Mouse (Mus musculus): Measurements from ENCODE around the gene Sall4. TPM values are rescaled to one million over a fixed set of nuclear protein-coding genes. Genes with fewer than 3 reads are reported as not detected.

Gene Sall4
- polyA plus RNA-seq, 1 experiment from 2014 or later, result 12.5 TPM

DNA sequence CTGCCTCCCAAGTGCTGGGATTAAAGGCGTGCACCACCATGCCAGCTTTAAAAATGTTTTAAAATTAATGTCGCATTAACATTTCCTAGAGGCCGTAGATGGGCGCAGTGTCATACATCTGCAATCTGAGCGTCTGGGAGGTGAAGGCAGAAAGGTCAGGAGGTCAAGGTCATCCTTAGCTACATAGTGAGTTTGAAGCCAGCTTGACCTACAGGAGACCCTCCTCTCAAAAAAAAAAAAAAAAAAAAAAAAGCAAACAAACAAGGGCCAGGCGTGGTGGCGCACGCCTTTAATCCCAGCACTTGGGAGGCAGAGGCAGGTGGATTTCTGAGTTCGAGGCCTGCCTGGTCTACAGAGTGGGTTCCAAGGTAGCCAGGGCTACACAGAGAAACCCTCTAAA, 18.4 kb upstream of the Sall4 start:
- no peak for ATAC-seq (ENCODE audit: insufficient number of reproducible peaks, low FRiP score, low TSS enrichment, low read depth)
- Histone ChIP-seq H3K36me3 (ENCODE audit: control insufficient read depth, insufficient read depth, low read length) (no peaks in the 10 kb centered on the region), H3K27me3 (ENCODE audit: control insufficient read depth, insufficient read depth, low read length) (no peaks in the 10 kb centered on the region), H3K9me3 (ENCODE audit: control insufficient read depth, low read length) (no peaks in the 10 kb centered on the region), H3K9ac (ENCODE audit: low read length) (no peak overlapping the region), H3K27ac (replicated peaks; ENCODE audit: low read depth, low read length) (no peak overlapping the region), H3K4me3 (ENCODE audit: low read depth, low read length) (no peak overlapping the region), H3K4me2 (ENCODE audit: low read depth, severe bottlenecking) (no peak overlapping the region), H3K4me1 (ENCODE audit: control insufficient read depth, insufficient read depth, low read length) (no peaks in the 10 kb centered on the region)
- 86% methylated on average over 9 of the region's 9 CpGs for WGBS
- DNase-seq (ENCODE audit: low spot score), result no peak

DNA sequence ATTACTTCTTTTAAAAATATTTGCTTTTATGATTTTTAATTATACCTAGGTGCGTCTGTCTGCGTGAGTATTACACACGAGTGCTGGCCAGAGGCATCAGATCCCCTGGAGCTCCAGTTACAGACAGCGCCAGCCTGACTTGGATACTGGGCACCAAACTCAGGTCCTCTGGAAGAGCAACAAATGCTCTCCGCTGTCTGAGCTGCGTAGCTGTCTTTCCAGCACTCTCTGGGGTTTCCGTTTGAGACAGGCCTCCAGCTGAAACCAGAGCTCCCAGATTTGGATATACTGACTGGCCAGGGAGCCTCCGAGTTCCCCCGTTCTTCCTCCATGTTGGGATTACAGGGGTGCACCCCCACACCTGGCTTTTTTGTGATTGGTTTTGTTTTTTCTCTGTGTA, 12.9 kb upstream of the Sall4 start:
- ATAC-seq (ENCODE audit: insufficient number of reproducible peaks, low FRiP score, low TSS enrichment, low read depth) (no peak), DNase-seq (ENCODE audit: low spot score) (no peak)
- Histone ChIP-seq H3K27ac (replicated peaks; ENCODE audit: low read depth, low read length) (no peak overlapping the region), H3K36me3 (ENCODE audit: control insufficient read depth, insufficient read depth, low read length) (no peaks in the 10 kb centered on the region), H3K4me1 (ENCODE audit: control insufficient read depth, insufficient read depth, low read length) (0 out of 2 replicates have a peak, but pooled peaks cover 2% of the 10 kb centered on the region), H3K4me3 (ENCODE audit: low read depth, low read length) (no peak overlapping the region), H3K4me2 (ENCODE audit: low read depth, severe bottlenecking) (no peak overlapping the region), H3K27me3 (ENCODE audit: control insufficient read depth, insufficient read depth, low read length) (no peaks in the 10 kb centered on the region), H3K9ac (ENCODE audit: low read length) (no peak overlapping the region), H3K9me3 (ENCODE audit: control insufficient read depth, low read length) (no peaks in the 10 kb centered on the region)
- 32% methylated on average over 9 of the region's 9 CpGs for WGBS

DNA sequence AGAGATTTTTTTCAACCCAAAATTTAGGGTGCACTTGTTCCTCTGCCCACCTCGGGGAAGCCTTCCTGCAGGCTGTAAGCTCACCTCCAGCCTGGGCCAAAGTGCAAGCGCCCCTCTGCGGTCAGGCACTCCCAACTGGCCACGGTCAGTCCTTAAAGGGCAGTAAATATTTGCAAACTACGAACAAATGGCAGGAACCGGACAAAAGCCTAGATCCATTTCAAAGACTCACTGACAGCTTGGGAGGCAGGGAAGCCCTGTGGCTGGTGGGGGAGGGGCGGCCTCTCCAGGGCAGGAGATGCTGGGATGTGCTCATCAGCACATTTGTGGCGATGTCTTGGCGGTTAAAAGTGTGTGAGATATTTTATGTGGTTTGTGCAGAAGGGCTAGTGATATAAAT, 12.3 kb upstream of the Sall4 start:
- 0 out of 2 replicates have a peak, but pooled peaks cover 2% of the 10 kb centered on the region for H3K4me1 ChIP-seq (ENCODE audit: control insufficient read depth, insufficient read depth, low read length)
- WGBS, result 12% methylated on average over 9 of the region's 9 CpGs
- no peak overlapping the region for H3K9ac ChIP-seq (ENCODE audit: low read length)
- no peak overlapping the region for H3K4me3 ChIP-seq (ENCODE audit: low read depth, low read length)
- H3K4me2 ChIP-seq (ENCODE audit: low read depth, severe bottlenecking), result no peak overlapping the region
- ATAC-seq (ENCODE audit: insufficient number of reproducible peaks, low FRiP score, low TSS enrichment, low read depth), result no peak
- H3K27me3 ChIP-seq (ENCODE audit: control insufficient read depth, insufficient read depth, low read length), result no peaks in the 10 kb centered on the region
- H3K27ac ChIP-seq (replicated peaks; ENCODE audit: low read depth, low read length), result no peak overlapping the region
- H3K36me3 ChIP-seq (ENCODE audit: control insufficient read depth, insufficient read depth, low read length), result no peaks in the 10 kb centered on the region
- H3K9me3 ChIP-seq (ENCODE audit: control insufficient read depth, low read length), result no peaks in the 10 kb centered on the region
- peak; percentile 45 for DNase-seq (ENCODE audit: low spot score)

DNA sequence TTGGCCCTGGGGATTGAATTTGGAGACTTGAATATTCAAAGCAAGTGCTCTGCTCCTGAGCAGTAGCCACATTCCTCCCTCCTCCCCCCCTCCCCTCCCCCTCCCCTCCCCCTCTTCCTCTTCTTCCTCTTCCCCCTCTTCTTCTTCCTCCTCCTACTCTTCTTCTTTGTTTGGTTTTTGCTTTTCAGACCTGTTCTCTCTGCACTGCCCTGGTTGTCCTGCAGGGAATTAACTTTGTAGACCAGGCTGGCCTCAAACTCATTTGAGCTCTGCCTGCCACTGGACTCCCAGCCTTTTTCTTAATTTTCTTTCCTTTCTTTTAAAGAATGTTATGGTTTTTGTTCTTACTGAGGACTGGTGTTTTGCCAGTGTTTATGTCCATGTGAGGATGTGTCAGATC, 9.7 kb upstream of the Sall4 start:
- no peak for ATAC-seq (ENCODE audit: insufficient number of reproducible peaks, low FRiP score, low TSS enrichment, low read depth)

DNA sequence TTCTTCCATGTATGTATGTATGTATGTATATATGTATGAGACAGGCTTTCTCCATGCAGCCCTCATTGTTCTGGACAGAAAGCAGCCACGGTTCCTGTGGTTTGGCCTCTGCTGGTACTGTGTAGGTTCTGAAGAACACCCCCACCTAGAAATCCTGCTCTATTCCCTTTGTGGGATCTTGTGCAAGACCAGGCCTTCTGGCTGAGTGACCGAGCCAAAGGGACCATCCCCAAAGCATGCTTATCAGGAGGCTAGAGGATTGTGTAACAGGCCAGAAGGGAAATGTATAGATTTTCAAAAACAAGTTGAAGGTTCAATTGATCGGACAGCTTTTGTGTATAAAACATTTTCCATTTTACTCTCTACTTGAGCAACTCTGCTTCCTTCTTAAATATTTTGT, 8.5 kb upstream of the Sall4 start:
- H3K4me3 ChIP-seq (ENCODE audit: low read depth, low read length), result no peak overlapping the region
- DNase-seq (ENCODE audit: low spot score) (no peak), ATAC-seq (ENCODE audit: insufficient number of reproducible peaks, low FRiP score, low TSS enrichment, low read depth) (no peak)
- H3K27ac ChIP-seq (replicated peaks; ENCODE audit: low read depth, low read length), result no peak overlapping the region
- no peaks in the 10 kb centered on the region for H3K27me3 ChIP-seq (ENCODE audit: control insufficient read depth, insufficient read depth, low read length)
- 80% methylated on average over 3 of the region's 3 CpGs for WGBS
- no peak overlapping the region for H3K4me2 ChIP-seq (ENCODE audit: low read depth, severe bottlenecking)
- no peaks in the 10 kb centered on the region for H3K36me3 ChIP-seq (ENCODE audit: control insufficient read depth, insufficient read depth, low read length)
- 0 out of 2 replicates have a peak, but pooled peaks cover 2% of the 10 kb centered on the region for H3K4me1 ChIP-seq (ENCODE audit: control insufficient read depth, insufficient read depth, low read length)
- H3K9ac ChIP-seq (ENCODE audit: low read length), result no peak overlapping the region
- H3K9me3 ChIP-seq (ENCODE audit: control insufficient read depth, low read length), result no peaks in the 10 kb centered on the region

More for the DNA sequence above, 9.7 kb upstream of the Sall4 start:
- no peak overlapping the region for H3K9ac ChIP-seq (ENCODE audit: low read length)
- no peaks in the 10 kb centered on the region for H3K36me3 ChIP-seq (ENCODE audit: control insufficient read depth, insufficient read depth, low read length)
- H3K27ac ChIP-seq (replicated peaks; ENCODE audit: low read depth, low read length), result no peak overlapping the region
- no peak for DNase-seq (ENCODE audit: low spot score)
- H3K4me1 ChIP-seq (ENCODE audit: control insufficient read depth, insufficient read depth, low read length), result 0 out of 2 replicates have a peak, but pooled peaks cover 2% of the 10 kb centered on the region
- no peak overlapping the region for H3K4me2 ChIP-seq (ENCODE audit: low read depth, severe bottlenecking)
- H3K27me3 ChIP-seq (ENCODE audit: control insufficient read depth, insufficient read depth, low read length), result no peaks in the 10 kb centered on the region
- no peak overlapping the region for H3K4me3 ChIP-seq (ENCODE audit: low read depth, low read length)
- no peaks in the 10 kb centered on the region for H3K9me3 ChIP-seq (ENCODE audit: control insufficient read depth, low read length)

DNA sequence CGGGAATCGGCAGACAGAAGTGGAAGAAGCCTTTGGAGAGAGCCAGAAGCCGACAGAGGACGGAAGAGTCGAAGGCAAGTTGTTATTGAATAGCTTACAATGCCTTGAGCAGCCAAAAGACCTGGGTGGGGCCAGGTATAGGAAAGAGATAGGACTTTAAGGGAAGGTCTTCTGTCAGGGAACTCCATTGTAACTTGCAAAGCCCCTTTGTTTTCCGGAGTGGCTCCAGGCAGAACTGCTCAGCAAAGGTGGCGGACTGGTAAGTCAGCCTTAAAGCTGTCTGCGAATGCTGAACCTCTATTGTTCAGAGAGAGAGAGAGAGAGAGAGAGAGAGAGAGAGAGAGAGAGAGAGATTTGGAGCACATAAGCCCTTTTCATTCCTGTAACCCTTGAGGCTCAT, 1.5 kb upstream of the Sall4 start:
- Histone ChIP-seq H3K27me3 (ENCODE audit: control insufficient read depth, insufficient read depth, low read length) (no peaks in the 10 kb centered on the region), H3K9ac (ENCODE audit: low read length) (no peak overlapping the region), H3K27ac (replicated peaks; ENCODE audit: low read depth, low read length) (no peak overlapping the region), H3K9me3 (ENCODE audit: control insufficient read depth, low read length) (no peaks in the 10 kb centered on the region), H3K4me3 (ENCODE audit: low read depth, low read length) (no peak overlapping the region), H3K4me2 (ENCODE audit: low read depth, severe bottlenecking) (no peak overlapping the region), H3K4me1 (ENCODE audit: control insufficient read depth, insufficient read depth, low read length) (peaks cover 1% of the 10 kb centered on the region; the same call in 1 of the 2 replicates), H3K36me3 (ENCODE audit: control insufficient read depth, insufficient read depth, low read length) (no peaks in the 10 kb centered on the region)
- DNase-seq (ENCODE audit: low spot score) (no peak), ATAC-seq (ENCODE audit: insufficient number of reproducible peaks, low FRiP score, low TSS enrichment, low read depth) (no peak)
- 69% methylated on average over 8 of the region's 8 CpGs for WGBS

DNA sequence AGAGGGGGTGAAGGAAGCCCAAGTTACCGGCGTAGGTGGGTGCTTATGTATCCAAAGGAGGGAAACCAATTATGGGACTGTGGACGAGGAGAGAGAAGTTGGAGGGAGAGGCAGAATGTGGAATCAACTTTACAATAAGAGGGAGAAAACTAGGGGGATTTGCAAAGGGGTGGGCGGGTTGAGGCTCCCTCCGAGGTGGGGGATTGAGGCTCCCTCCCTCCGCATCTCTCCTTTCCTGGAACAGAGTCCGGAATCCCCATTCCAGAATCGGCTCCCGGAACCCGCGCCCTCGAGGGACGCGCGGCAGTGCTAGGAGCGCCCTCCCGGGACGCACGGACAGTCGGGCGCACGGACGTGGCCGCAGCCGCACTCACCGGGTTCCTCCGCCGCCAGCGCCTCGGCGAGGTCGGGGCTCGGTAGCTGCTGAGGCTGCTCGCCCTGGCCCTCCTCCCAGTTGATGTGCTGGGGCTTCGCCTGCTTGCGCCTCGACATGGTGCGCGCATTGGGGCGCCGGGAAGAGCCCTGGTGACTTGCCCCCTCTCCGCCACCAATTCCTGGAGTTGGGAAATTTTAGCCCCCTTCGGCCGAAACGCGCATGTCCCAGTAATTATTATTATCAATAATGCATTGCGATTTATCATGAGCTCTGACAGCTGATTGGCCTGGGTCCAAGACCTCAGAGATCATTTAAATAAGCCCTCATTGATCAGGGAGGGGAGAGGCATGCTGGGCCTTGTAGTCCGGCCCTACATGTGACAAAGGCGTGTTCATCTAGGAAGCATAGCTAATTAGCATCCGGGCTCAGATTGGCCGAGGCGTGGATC, 993 bp downstream of the Sall4 start:
- Histone ChIP-seq H3K4me3 (ENCODE audit: low read depth, low read length) (peak overlapping the region; percentile 57), H3K4me1 (ENCODE audit: control insufficient read depth, insufficient read depth, low read length) (peaks cover 12% of the 10 kb centered on the region), H3K36me3 (ENCODE audit: control insufficient read depth, insufficient read depth, low read length) (no peaks in the 10 kb centered on the region), H3K9me3 (ENCODE audit: control insufficient read depth, low read length) (no peaks in the 10 kb centered on the region), H3K27ac (replicated peaks; ENCODE audit: low read depth, low read length) (no peak overlapping the region; the same call in 1 of the 2 replicates), H3K9ac (ENCODE audit: low read length) (peak overlapping the region; percentile 78), H3K4me2 (ENCODE audit: low read depth, severe bottlenecking) (peak overlapping the region; percentile 83), H3K27me3 (ENCODE audit: control insufficient read depth, insufficient read depth, low read length) (no peaks in the 10 kb centered on the region)
- 0% methylated on average over 51 of the region's 52 CpGs for WGBS
- DNase-seq (ENCODE audit: low spot score), result peak; percentile 83
- peak; percentile 69; the same call in 1 of the 2 replicates for ATAC-seq (ENCODE audit: insufficient number of reproducible peaks, low FRiP score, low TSS enrichment, low read depth)

DNA sequence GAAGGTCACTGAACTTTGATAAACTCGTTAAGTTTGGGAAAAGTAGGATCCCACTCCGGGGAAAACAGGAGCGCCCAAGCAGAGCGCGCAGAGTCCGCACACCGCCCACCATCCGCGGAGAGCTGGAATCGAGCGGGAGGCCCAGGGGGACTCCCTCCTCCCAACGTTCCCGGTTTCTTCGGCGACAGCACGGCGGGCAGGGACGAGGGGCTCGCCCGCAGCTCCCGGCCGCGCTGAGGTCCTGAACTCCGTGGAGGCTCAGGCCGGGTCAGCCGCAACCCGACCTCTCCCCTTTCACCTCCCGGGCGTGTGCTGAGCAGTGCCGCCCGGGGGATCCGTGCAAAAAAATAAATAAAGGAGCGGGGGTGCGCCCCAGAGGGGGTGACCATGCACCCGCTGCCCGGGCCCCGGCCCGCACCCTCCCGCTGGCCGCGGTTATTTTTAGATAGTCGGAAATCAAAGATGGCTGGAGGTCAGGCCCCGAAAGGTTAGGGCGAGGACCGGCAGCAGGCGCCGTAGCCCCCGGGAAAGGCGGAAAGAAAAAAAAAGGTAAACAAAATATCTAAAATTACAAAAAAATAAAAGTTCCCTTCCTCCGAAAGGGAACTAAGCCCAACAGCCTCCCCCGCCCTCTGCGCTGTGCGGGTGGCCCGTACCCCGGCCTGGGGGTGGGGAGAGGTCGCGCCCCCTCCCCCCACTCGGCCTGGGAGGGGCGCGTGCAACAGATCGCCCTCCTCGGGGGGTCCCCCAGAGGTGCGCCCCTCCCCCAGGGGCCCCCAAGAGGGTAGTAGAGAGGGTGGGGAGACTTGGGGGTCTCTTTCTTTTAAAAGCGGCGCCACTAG, 1.8 kb downstream of the Sall4 start:
- H3K27me3 ChIP-seq (ENCODE audit: control insufficient read depth, insufficient read depth, low read length), result no peaks in the 10 kb centered on the region
- H3K4me1 ChIP-seq (ENCODE audit: control insufficient read depth, insufficient read depth, low read length), result peaks cover 12% of the 10 kb centered on the region
- peak; percentile 16; the same call in 1 of the 2 replicates for ATAC-seq (ENCODE audit: insufficient number of reproducible peaks, low FRiP score, low TSS enrichment, low read depth)

More for the DNA sequence above, 1.8 kb downstream of the Sall4 start:
- no peaks in the 10 kb centered on the region for H3K9me3 ChIP-seq (ENCODE audit: control insufficient read depth, low read length)
- peak overlapping the region; percentile 78 for H3K9ac ChIP-seq (ENCODE audit: low read length)
- under 1% methylated on average over 59 of the region's 65 CpGs for WGBS
- peak overlapping the region; percentile 57 for H3K4me3 ChIP-seq (ENCODE audit: low read depth, low read length)
- peak overlapping the region; percentile 64 for H3K27ac ChIP-seq (replicated peaks; ENCODE audit: low read depth, low read length)
- H3K36me3 ChIP-seq (ENCODE audit: control insufficient read depth, insufficient read depth, low read length), result no peaks in the 10 kb centered on the region
- H3K4me2 ChIP-seq (ENCODE audit: low read depth, severe bottlenecking), result peak overlapping the region; percentile 83
- DNase-seq (ENCODE audit: low spot score), result no peak
